Mouse (Mus musculus) liver, embryonic 16.5 days (tissue): ENCODE results near the gene Kctd7. TPM values are rescaled to one million over a fixed set of nuclear protein-coding genes. Genes with fewer than 3 reads are reported as not detected.
A peak's percentile ranks its signal among the peaks of the same experiment; 100 is the strongest.

ENCODE experiments used
- ATAC-seq: fragments of 200-750 bp; cut with Nextera tagmentation; 2 replicates; pipeline ENCODE4 v1.8.0; 2017; ENCODE audit warnings: low read depth, mild to moderate bottlenecking, moderate number of reproducible peaks, moderate library complexity
- H3K27ac ChIP-seq: fragments of 300-500 bp; sonication (generic); 2 replicates; pipeline ENCODE4 v1.5.1; 2014; ENCODE audit warnings: mild to moderate bottlenecking, low read length
- H3K27me3 ChIP-seq: fragments of 300-500 bp; sonication (generic); 2 replicates; pipeline ENCODE4 v1.6.1; 2014; ENCODE audit warnings: low read depth, low read length, mixed read lengths; ENCODE audit not compliant: control insufficient read depth, insufficient read depth
- H3K36me3 ChIP-seq: fragments of 300-500 bp; sonication (generic); 2 replicates; pipeline ENCODE4 v1.6.1; 2014; ENCODE audit warnings: mild to moderate bottlenecking; ENCODE audit not compliant: control insufficient read depth, insufficient read depth
- H3K4me1 ChIP-seq: fragments of 300-500 bp; sonication (generic); 2 replicates; pipeline ENCODE4 v1.6.1; 2014; ENCODE audit warnings: low read depth, low read length, mixed read lengths; ENCODE audit not compliant: control insufficient read depth
- H3K4me2 ChIP-seq: fragments of 300-500 bp; sonication (generic); 2 replicates; pipeline ENCODE4 v1.6.1; 2014; ENCODE audit warnings: low read depth, low read length, mixed read lengths
- H3K4me3 ChIP-seq: fragments of 300-500 bp; sonication (generic); 2 replicates; pipeline ENCODE4 v1.5.1; 2014; ENCODE audit warnings: low read depth, mild to moderate bottlenecking, low read length
- H3K9ac ChIP-seq: fragments of 300-500 bp; sonication (generic); 2 replicates; pipeline ENCODE4 v1.6.1; 2014; ENCODE audit warnings: low read depth, low read length
- H3K9me3 ChIP-seq: fragments of 300-500 bp; sonication (generic); replicated peaks from 2 replicates; pipeline ENCODE4 v1.6.1; 2016; ENCODE audit warnings: low read length; ENCODE audit not compliant: control insufficient read depth
- WGBS: fragments of 180-500 bp; shearing (Covaris S2); extraction: QIAGEN DNeasy Blood & Tissue Kit; methylation state at CpG from one replicate; pipeline ENCODE4 v1.1.7; 2014; ENCODE audit not compliant: insufficient replicate concordance; 5-methylcytosine and 5-hydroxymethylcytosine counted together
- polyA plus RNA-seq: library from polyadenylated mRNA; unstranded; fragments of >200 nt; fragmentation: Nextera tagmentation; extraction: Ambion mirVana; gene quantifications from 2 replicates; pipeline ENCODE4 v1.2.1, GENCODE M21; 2015

Gene Kctd7
- polyA plus RNA-seq, 1 experiment from 2014 or later: 7.0 TPM

DNA sequence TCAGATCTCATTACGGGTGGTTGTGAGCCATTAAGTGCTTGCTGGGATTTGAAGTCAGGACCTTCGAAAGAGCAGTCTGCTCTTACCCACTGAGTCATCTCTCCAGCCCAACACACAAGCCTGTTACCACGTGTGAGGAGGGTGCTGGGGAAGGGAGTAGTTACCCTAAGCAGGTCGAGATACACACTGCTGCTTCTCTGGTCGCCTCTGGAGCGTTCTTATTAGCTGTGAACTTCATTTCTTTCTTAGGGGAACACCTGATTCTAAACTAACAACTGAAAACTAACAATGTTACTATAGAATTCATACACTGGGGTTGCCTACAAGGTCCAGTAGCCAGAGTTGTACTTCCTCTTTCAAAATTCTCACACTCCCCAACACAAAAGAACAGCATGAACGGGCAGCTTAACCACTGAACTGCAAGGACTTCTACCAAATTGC lies 15.1 kb downstream of the Kctd7 start:
- H3K27me3 ChIP-seq: no peaks in the 10 kb centered on the region

DNA sequence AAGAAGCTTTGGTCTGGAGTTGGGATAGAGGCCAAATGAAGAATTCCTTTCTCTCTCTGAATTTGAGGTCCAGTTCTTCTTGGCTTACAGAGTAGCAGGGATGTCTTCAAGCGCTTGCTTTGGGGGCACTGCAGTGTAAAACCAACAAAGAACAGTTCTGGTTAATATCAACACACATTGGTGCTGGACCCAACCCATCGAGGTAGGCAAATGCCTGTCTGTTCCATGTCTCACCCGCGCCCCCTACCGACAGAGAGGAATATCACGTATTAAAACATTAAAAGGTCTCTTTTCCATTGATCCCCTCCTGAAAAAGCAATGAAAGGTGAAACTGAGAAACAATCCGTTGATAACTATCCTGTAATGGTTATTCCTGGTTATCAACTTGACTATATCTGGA lies 19.0 kb downstream of the Kctd7 start:
- no peak overlapping the region for H3K4me3 ChIP-seq
- H3K4me2 ChIP-seq: no peak overlapping the region
- ATAC-seq: peak; percentile 61; the same call in 1 of the 2 replicates
- no peaks in the 10 kb centered on the region for H3K9me3 ChIP-seq
- no peaks in the 10 kb centered on the region for H3K27me3 ChIP-seq
- H3K36me3 ChIP-seq: no peaks in the 10 kb centered on the region
- no peak overlapping the region for H3K9ac ChIP-seq
- peaks cover 18% of the 10 kb centered on the region for H3K4me1 ChIP-seq
- WGBS: 2% methylated on average over 7 of the region's 7 CpGs
- no peak overlapping the region for H3K27ac ChIP-seq

More for the DNA sequence above, 15.1 kb downstream of the Kctd7 start:
- H3K9ac ChIP-seq: no peak overlapping the region
- ATAC-seq: no peak
- no peak overlapping the region for H3K4me3 ChIP-seq
- no peaks in the 10 kb centered on the region for H3K36me3 ChIP-seq
- 39% methylated on average over 7 of the region's 7 CpGs for WGBS
- H3K4me1 ChIP-seq: peaks cover 10% of the 10 kb centered on the region
- H3K4me2 ChIP-seq: no peak overlapping the region
- no peaks in the 10 kb centered on the region for H3K9me3 ChIP-seq
- no peak overlapping the region for H3K27ac ChIP-seq

DNA sequence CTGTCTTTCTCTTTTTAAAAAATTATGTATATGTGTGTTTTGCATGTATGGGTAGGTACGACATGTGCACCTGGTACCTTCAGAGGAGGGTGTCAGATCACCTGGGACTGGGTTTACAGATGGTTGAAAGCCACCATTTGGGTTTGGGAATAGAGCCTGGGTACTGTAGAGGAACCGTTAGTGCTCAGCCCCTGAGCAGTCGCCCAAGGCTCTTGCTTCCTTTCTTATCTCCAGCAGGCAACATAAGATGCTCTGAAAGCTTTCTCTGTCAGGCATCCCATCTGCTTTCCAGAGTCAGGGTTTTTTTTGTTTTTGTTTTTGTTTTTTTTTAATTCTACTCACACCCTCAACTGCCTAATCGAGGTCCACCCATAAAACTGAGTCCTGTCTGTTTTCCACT lies 20.6 kb downstream of the Kctd7 start:
- WGBS: 35% methylated on average over 4 of the region's 4 CpGs
- peaks cover 32% of the 10 kb centered on the region for H3K4me1 ChIP-seq

DNA sequence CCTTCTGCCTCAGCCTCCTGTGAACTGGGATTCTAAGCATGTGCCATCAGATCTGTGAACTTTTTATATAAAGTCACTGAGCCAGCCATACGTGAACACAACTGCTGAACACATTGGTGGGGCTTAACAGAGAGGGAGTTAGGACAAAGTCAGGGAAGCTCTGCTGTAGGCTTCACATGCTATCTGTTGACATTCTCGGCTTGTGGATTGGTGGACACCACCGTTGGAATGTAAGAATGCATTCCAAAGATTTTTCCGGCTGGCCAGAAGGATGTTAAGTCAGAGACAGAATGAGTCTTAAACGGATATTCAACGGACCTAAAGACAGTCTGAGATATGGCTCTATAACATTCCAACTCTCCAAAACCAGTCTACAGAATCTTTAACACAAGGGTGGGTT lies 24.4 kb downstream of the Kctd7 start:
- no peak overlapping the region for H3K9ac ChIP-seq
- H3K27ac ChIP-seq: peak overlapping the region; percentile 5; the same call in 1 of the 2 replicates
- no peaks in the 10 kb centered on the region for H3K9me3 ChIP-seq
- 68% methylated on average over 6 of the region's 6 CpGs for WGBS
- H3K4me1 ChIP-seq: peaks cover 52% of the 10 kb centered on the region
- no peaks in the 10 kb centered on the region for H3K27me3 ChIP-seq
- ATAC-seq: no peak
- H3K4me2 ChIP-seq: no peak overlapping the region
- no peaks in the 10 kb centered on the region for H3K36me3 ChIP-seq
- H3K4me3 ChIP-seq: no peak overlapping the region

More for the DNA sequence above, 20.6 kb downstream of the Kctd7 start:
- H3K27ac ChIP-seq: peak overlapping the region; percentile 59
- 0 out of 2 replicates have a peak, but pooled peaks have one; percentile 40 for ATAC-seq
- no peak overlapping the region for H3K4me3 ChIP-seq
- no peaks in the 10 kb centered on the region for H3K27me3 ChIP-seq
- H3K36me3 ChIP-seq: no peaks in the 10 kb centered on the region
- H3K9me3 ChIP-seq: no peaks in the 10 kb centered on the region
- no peak overlapping the region for H3K9ac ChIP-seq
- no peak overlapping the region for H3K4me2 ChIP-seq

DNA sequence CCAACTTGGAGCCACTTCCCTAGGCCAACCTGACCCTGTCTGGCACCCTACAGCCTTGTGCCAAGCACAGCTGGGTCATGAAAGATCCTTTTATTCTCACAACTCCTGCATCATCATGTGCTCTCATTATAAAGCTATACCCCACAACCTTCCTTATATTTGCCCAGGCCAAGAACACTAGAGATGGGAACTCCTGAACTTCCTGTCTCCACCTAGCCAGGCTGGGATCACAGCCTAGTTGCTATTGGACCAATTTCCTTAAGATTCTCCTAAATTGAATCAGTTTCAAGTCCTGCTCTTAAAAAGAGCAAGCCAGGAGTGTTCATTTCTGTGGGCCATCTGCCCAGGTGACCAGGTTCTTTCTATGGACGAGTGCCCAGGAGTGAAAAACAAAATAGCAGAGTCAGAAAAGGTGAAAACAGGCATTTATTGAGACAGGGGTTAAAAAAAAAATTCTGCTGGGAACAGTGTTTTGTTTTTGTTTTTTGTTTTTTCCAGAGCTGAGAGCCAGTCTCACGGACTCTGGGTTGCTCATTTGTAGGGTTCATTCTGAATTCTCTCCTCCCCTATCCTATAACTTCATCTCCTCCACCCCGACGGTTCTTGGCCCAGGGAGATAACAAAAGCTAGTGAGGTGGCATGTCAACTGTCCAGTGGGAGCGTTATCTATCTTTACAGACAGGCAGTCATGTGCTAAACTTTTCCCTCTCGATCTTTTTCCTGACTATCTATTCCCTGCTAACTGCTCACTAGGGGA lies 26.2 kb downstream of the Kctd7 start:
- H3K4me1 ChIP-seq: peaks cover 48% of the 10 kb centered on the region
- H3K27me3 ChIP-seq: no peaks in the 10 kb centered on the region
- H3K4me3 ChIP-seq: peak overlapping the region; percentile 97
- H3K9me3 ChIP-seq: no peaks in the 10 kb centered on the region
- peak; percentile 85 for ATAC-seq
- peak overlapping the region; percentile 98 for H3K9ac ChIP-seq
- H3K36me3 ChIP-seq: no peaks in the 10 kb centered on the region
- H3K27ac ChIP-seq: peak overlapping the region; percentile 100
- peak overlapping the region; percentile 85 for H3K4me2 ChIP-seq
- WGBS: 3% methylated on average over 6 of the region's 6 CpGs

DNA sequence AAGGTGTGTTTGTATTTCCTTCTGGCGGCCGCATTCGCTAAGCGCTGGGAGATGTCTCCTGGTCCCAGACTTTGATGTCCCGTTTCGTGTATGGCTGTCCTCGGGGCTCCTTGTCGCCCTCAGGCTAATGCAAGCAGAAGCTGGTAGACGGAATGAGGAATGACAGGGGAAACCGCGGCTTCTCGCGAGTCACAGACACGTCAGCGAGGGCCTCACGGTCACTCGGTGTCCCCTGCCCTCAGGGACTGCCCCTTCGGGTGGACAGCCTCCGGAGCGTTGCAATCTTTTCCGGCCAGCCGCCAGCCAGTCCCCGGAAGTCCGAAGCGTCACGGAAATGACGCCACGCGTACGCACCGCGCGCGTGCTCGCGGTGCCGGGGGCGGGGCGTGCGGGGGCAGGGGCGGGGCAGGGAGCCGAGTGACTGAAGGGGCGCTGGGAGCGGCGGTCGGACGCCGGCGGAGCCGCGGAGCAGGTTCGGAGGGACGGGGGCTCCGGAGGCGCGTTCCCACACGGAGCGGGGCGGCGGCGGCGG lies 26.8 kb downstream of the Kctd7 start, which contains the start of gene Rabgef1:
TSS of gene Rabgef1 (plus strand) at position 376 of the 532 bp plus-strand sequence.
- Histone ChIP-seq H3K27me3 (no peaks in the 10 kb centered on the region), H3K27ac (peak within 1 kb of the TSS; percentile 100), H3K4me2 (peak within 1 kb of the TSS; percentile 85), H3K4me3 (peak within 1 kb of the TSS; percentile 97), H3K9me3 (no peaks in the 10 kb centered on the region), H3K9ac (peak within 1 kb of the TSS; percentile 98), H3K4me1 (peaks cover 48% of the 10 kb centered on the region), H3K36me3 (no peaks in the 10 kb centered on the region)
- ATAC-seq: peak; percentile 90
- WGBS: under 1% methylated on average over 53 of the region's 62 CpGs

DNA sequence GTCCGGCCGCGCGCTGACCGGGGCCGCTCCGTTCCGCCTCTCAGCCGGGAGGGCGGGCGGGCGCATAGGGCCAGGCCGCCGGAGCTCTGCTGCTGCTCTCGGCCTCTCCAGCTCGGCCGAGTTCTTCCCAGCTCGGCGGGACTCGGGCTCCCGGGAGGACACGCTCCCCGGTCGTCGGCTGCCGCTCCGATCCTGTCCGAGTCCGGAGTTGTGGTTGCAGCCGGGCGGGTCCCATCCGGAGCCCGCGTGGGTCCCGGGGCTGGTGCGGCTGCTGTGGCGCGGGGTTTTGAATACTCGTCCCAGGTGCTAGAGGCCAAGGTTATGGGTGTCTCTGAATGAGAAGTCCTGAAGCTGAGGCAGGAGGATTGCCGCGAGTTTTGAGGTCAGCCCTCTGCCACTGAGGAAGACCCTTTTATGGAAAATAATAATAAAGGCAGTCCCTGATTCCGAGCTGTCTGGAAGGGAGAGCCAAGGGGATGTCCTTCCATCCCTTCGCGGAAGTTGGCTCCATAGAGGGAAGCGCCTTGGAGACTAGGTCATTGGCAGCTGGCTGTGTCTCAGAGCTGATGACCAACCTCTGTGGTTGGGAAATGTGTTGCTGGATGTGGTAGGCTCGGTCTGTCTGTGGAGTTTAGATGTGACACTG lies 27.4 kb downstream of the Kctd7 start:
- no peaks in the 10 kb centered on the region for H3K27me3 ChIP-seq
- peak overlapping the region; percentile 85 for H3K4me2 ChIP-seq
- no peaks in the 10 kb centered on the region for H3K36me3 ChIP-seq
- no peaks in the 10 kb centered on the region for H3K9me3 ChIP-seq
- H3K27ac ChIP-seq: peak overlapping the region; percentile 100
- H3K4me3 ChIP-seq: peak overlapping the region; percentile 97
- H3K9ac ChIP-seq: peak overlapping the region; percentile 98
- no peak for ATAC-seq
- H3K4me1 ChIP-seq: peaks cover 48% of the 10 kb centered on the region
- WGBS: 0% methylated on average over 44 of the region's 46 CpGs

DNA sequence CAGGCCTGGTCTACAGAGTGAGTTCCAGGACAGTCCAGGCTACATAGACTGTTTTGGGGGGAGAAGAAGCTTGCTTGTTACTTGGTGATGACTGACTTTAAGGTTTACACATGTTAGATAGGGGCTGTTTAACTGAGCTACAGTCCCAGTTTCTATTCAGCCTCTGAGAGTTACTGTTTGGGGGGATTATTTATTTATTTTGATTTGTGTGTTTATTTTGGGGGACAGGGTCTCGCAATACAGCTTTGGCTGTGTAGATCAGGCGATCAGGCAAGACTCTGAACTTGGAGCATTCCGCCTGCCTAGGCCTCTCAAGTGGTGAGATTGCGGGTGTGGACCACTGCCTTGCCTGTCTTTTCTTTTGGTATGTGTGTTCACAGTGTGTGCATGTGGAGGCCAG lies 28.4 kb downstream of the Kctd7 start:
- peaks cover 51% of the 10 kb centered on the region for H3K4me1 ChIP-seq
- H3K36me3 ChIP-seq: no peaks in the 10 kb centered on the region
- H3K9me3 ChIP-seq: no peaks in the 10 kb centered on the region
- peak overlapping the region; percentile 98 for H3K9ac ChIP-seq
- H3K27me3 ChIP-seq: no peaks in the 10 kb centered on the region
- H3K4me2 ChIP-seq: peak overlapping the region; percentile 85
- H3K27ac ChIP-seq: peak overlapping the region; percentile 62; the same call in 1 of the 2 replicates
- ATAC-seq: no peak
- peak overlapping the region; percentile 97 for H3K4me3 ChIP-seq
- 53% methylated on average over 4 of the region's 4 CpGs for WGBS

DNA sequence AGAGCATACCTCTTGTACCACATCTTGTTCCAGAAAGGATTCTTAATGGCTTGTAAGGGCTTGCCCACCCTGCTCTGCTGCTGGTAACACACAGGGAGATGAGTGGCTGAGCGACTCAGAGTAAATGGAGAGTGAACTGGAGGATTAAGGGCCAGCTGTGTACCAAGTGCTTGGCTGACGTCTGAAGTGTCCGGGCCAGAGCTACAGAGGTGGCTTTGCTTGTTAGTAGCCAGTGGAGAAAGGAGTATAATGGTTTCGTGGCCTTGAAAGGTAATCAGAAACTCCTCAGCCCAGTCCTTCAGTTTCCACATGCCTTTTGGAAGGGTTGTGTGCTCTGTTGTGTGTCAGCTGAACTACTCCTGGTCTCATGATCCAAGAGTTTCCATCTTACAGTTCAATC lies 33.2 kb downstream of the Kctd7 start:
- no peak for ATAC-seq
- Histone ChIP-seq H3K4me3 (no peak overlapping the region), H3K27ac (no peak overlapping the region), H3K9me3 (no peaks in the 10 kb centered on the region), H3K4me1 (peaks cover 38% of the 10 kb centered on the region), H3K27me3 (no peaks in the 10 kb centered on the region), H3K4me2 (no peak overlapping the region), H3K36me3 (no peaks in the 10 kb centered on the region), H3K9ac (no peak overlapping the region)
- 78% methylated on average over 4 of the region's 4 CpGs for WGBS
